8 mouse cellular contexts compared by ENCODE assay signal in genomic region chr1:75317241-75318201, GRCm38 (mm10). TPM values are rescaled to one million over a fixed set of nuclear protein-coding genes. Genes with fewer than 3 reads are reported as not detected.
DNase-seq lines count a peak whose midpoint lies in the region; ATAC-seq and TF ChIP-seq lines count a peak whose summit lies in the region.

Dnpep (minus strand) TSS chr1:75317990.

- WGBS in forebrain, embryonic 10.5 days = under 1% methylated on average over 92 of the region's 92 CpGs
- WGBS in heart, embryonic 15.5 days = under 1% methylated on average over 92 of the region's 92 CpGs
- WGBS in liver, embryonic 14.5 days (ENCODE audit: insufficient replicate concordance) = under 1% methylated on average over 91 of the region's 92 CpGs
- under 1% methylated on average over 79 of the region's 92 CpGs for WGBS in neural tube, embryonic 11.5 days
- under 1% methylated on average over 89 of the region's 92 CpGs for WGBS in stomach, postnatal 0 days

- DNase-seq in CD8-positive naive resting alpha-beta T cell, adult 2 months (ENCODE audit: low read depth in 2 of 2, low spot score in 2 of 2) = peak; percentile 100
- peak; percentile 100 for DNase-seq in c-Kit-positive CD71-negative TER-119-negative erythroid progenitor cells, embryonic 14.5 days (ENCODE audit: low read depth)
- peak; percentile 100 for DNase-seq in forebrain, embryonic 10.5 days (ENCODE audit: extremely low spot score, low spot score)
- peak; percentile 100 for DNase-seq in kidney, postnatal 25 days
- DNase-seq in liver, embryonic 14.5 days (ENCODE audit: low read depth in 3 of 3, low spot score in 3 of 3) = peak; percentile 100
- peak; percentile 100 for DNase-seq in neural tube, embryonic 11.5 days (ENCODE audit: low spot score)
- DNase-seq in stomach, postnatal 0 days (ENCODE audit: low spot score) = peak; percentile 100

- peak within 1 kb of the TSS; percentile 77 for H3K4me3 ChIP-seq in forebrain, embryonic 10.5 days
- peak within 1 kb of the TSS; percentile 93 for H3K4me3 ChIP-seq in heart, embryonic 15.5 days
- peak within 1 kb of the TSS; percentile 65 to 85 for H3K4me3 ChIP-seq in liver, embryonic 14.5 days (ENCODE audit: insufficient read depth in 1 of 2, low read depth in 2 of 2, low read length in 2 of 2)
- peak within 1 kb of the TSS; percentile 68 for H3K4me3 ChIP-seq in neural tube, embryonic 11.5 days (ENCODE audit: low read depth, low read length)
- peak within 1 kb of the TSS; percentile 73 for H3K4me3 ChIP-seq in stomach, postnatal 0 days (ENCODE audit: low read depth, low read length)

- TF ChIP-seq CTCF in liver, embryonic 14.5 days (IDR thresholded peaks at IDR 0.05; ENCODE audit: low read depth) = peak; percentile 82
- peak; percentile 87 for TF ChIP-seq CTCF in stomach, postnatal 0 days (IDR thresholded peaks at IDR 0.05; ENCODE audit: low read depth)

- no peaks in the 10 kb centered on the region for H3K27me3 ChIP-seq in forebrain, embryonic 10.5 days (ENCODE audit: poor library complexity, severe bottlenecking)
- no peaks in the 10 kb centered on the region for H3K27me3 ChIP-seq in heart, embryonic 15.5 days
- H3K27me3 ChIP-seq in liver, embryonic 14.5 days (ENCODE audit: control insufficient read depth, insufficient read depth, low read length) = no peaks in the 10 kb centered on the region
- H3K27me3 ChIP-seq in neural tube, embryonic 11.5 days (ENCODE audit: control insufficient read depth, insufficient read depth, low read length) = no peaks in the 10 kb centered on the region
- H3K27me3 ChIP-seq in stomach, postnatal 0 days (ENCODE audit: control insufficient read depth, insufficient read depth, low read length) = no peaks in the 10 kb centered on the region

- peaks cover 30% of the 10 kb centered on the region for H3K36me3 ChIP-seq in forebrain, embryonic 10.5 days (replicated peaks)
- H3K36me3 ChIP-seq in heart, embryonic 15.5 days = peaks cover 17% of the 10 kb centered on the region
- no peaks in the 10 kb centered on the region for H3K36me3 ChIP-seq in liver, embryonic 14.5 days (replicated peaks; ENCODE audit: control insufficient read depth, insufficient read depth, low read depth)
- peaks cover 4% of the 10 kb centered on the region; the same call in 1 of the 2 replicates for H3K36me3 ChIP-seq in neural tube, embryonic 11.5 days (ENCODE audit: control insufficient read depth, insufficient read depth, low read length)
- peaks cover 5% of the 10 kb centered on the region; the same call in 1 of the 2 replicates for H3K36me3 ChIP-seq in stomach, postnatal 0 days (ENCODE audit: control insufficient read depth, insufficient read depth, low read length)

- H3K4me1 ChIP-seq in forebrain, embryonic 10.5 days = peaks cover 17% of the 10 kb centered on the region
- peaks cover 12% of the 10 kb centered on the region for H3K4me1 ChIP-seq in heart, embryonic 15.5 days (replicated peaks)
- peaks cover 6 to 9% of the 10 kb centered on the region in 2 experiments; a peak in 3 of 4 replicates for H3K4me1 ChIP-seq in liver, embryonic 14.5 days (replicated peaks; ENCODE audit: control insufficient read depth in 2 of 2, insufficient read depth in 2 of 2, low read length in 1 of 2)
- no peaks in the 10 kb centered on the region for H3K4me1 ChIP-seq in neural tube, embryonic 11.5 days (ENCODE audit: control insufficient read depth, insufficient read depth, low read length)
- no peaks in the 10 kb centered on the region for H3K4me1 ChIP-seq in stomach, postnatal 0 days (replicated peaks; ENCODE audit: control insufficient read depth, insufficient read depth)

- no peaks in the 10 kb centered on the region for H3K9me3 ChIP-seq in forebrain, embryonic 10.5 days
- H3K9me3 ChIP-seq in heart, embryonic 15.5 days (replicated peaks) = no peaks in the 10 kb centered on the region
- H3K9me3 ChIP-seq in liver, embryonic 14.5 days (ENCODE audit: control insufficient read depth, low read length) = no peaks in the 10 kb centered on the region
- no peaks in the 10 kb centered on the region for H3K9me3 ChIP-seq in neural tube, embryonic 11.5 days (ENCODE audit: control insufficient read depth, low read length)
- H3K9me3 ChIP-seq in stomach, postnatal 0 days (ENCODE audit: control insufficient read depth, low read length) = no peaks in the 10 kb centered on the region

- no peak for TF ChIP-seq EP300 in liver, embryonic 14.5 days (IDR thresholded peaks at IDR 0.05; ENCODE audit: low read depth)
- no peak for TF ChIP-seq EP300 in stomach, postnatal 0 days (optimal IDR thresholded peaks at IDR 0.05)

- peak within 1 kb of the TSS; percentile 90 for H3K27ac ChIP-seq in forebrain, embryonic 10.5 days
- peak within 1 kb of the TSS; percentile 97 for H3K27ac ChIP-seq in heart, embryonic 15.5 days
- peak within 1 kb of the TSS; percentile 85 for H3K27ac ChIP-seq in liver, embryonic 14.5 days
- H3K27ac ChIP-seq in neural tube, embryonic 11.5 days (ENCODE audit: low read depth, low read length) = peak within 1 kb of the TSS; percentile 90
- peak within 1 kb of the TSS; percentile 95 for H3K27ac ChIP-seq in stomach, postnatal 0 days (replicated peaks)

- peak within 1 kb of the TSS; percentile 85 for H3K4me2 ChIP-seq in heart, embryonic 15.5 days
- H3K4me2 ChIP-seq in liver, embryonic 14.5 days (ENCODE audit: low read depth) = peak within 1 kb of the TSS; percentile 93
- peak within 1 kb of the TSS; percentile 83 for H3K4me2 ChIP-seq in neural tube, embryonic 11.5 days (ENCODE audit: low read depth)
- peak within 1 kb of the TSS; percentile 60 for H3K4me2 ChIP-seq in stomach, postnatal 0 days (replicated peaks; ENCODE audit: low read depth)

- peak within 1 kb of the TSS; percentile 82 for H3K9ac ChIP-seq in heart, embryonic 15.5 days
- H3K9ac ChIP-seq in liver, embryonic 14.5 days (replicated peaks) = peak within 1 kb of the TSS; percentile 73
- peak within 1 kb of the TSS; percentile 69 for H3K9ac ChIP-seq in neural tube, embryonic 11.5 days (ENCODE audit: low read length)
- peak within 1 kb of the TSS; percentile 77 for H3K9ac ChIP-seq in stomach, postnatal 0 days (ENCODE audit: low read length)

- peak; percentile 96 for ATAC-seq in heart, embryonic 15.5 days (replicated peaks; ENCODE audit: insufficient number of reproducible peaks, insufficient read depth, low FRiP score, low read depth)
- ATAC-seq in liver, embryonic 14.5 days (ENCODE audit: insufficient read depth) = peak; percentile 94
- peak; percentile 99 for ATAC-seq in neural tube, embryonic 11.5 days (ENCODE audit: insufficient read depth, low FRiP score, low TSS enrichment)
- ATAC-seq in stomach, postnatal 0 days (ENCODE audit: low FRiP score, low TSS enrichment) = peak; percentile 97

RNA-seq across cellular contexts. Expression of gene Dnpep, which starts in this region (rescaled TPM):
- polyA plus RNA-seq in forebrain, embryonic 10.5 days (2016; fragmentation: Nextera tagmentation; extraction: Ambion mirVana) = 124 and 126 TPM in 2 replicates
- polyA plus RNA-seq in heart, embryonic 15.5 days (2015; fragmentation: Nextera tagmentation; extraction: Ambion mirVana) = 108 and 123 TPM in 2 replicates
- polyA plus RNA-seq in liver, embryonic 14.5 days (2012; rRNA removed) = 35.6 and 39.3 TPM in 2 replicates
- 43.4 and 48.4 TPM in 2 replicates for polyA plus RNA-seq in liver, embryonic 14.5 days (2014; fragmentation: Nextera tagmentation; extraction: Ambion mirVana)
- 180 and 182 TPM in 2 replicates for polyA plus RNA-seq in neural tube, embryonic 11.5 days (2014; fragmentation: Nextera tagmentation; extraction: Ambion mirVana)
- polyA plus RNA-seq in stomach, postnatal 0 days (2015; fragmentation: Nextera tagmentation; extraction: Ambion mirVana) = 104 and 108 TPM in 2 replicates

Comparison
In these comparisons a context has a peak if more than half of its experiments do, and no peak if none do; other contexts are left out.
1. Peak in every context shown above with its lines: DNase-seq, ATAC-seq, H3K4me3 ChIP-seq and H3K27ac ChIP-seq.